Mouse (Mus musculus): ENCODE data around the gene Pax6. TPM values are rescaled to one million over a fixed set of nuclear protein-coding genes. Genes with fewer than 3 reads are reported as not detected.

Gene Pax6
- total RNA-seq, 2 experiments from 2014 or later, result 8.1 to 12.4 TPM

DNA sequence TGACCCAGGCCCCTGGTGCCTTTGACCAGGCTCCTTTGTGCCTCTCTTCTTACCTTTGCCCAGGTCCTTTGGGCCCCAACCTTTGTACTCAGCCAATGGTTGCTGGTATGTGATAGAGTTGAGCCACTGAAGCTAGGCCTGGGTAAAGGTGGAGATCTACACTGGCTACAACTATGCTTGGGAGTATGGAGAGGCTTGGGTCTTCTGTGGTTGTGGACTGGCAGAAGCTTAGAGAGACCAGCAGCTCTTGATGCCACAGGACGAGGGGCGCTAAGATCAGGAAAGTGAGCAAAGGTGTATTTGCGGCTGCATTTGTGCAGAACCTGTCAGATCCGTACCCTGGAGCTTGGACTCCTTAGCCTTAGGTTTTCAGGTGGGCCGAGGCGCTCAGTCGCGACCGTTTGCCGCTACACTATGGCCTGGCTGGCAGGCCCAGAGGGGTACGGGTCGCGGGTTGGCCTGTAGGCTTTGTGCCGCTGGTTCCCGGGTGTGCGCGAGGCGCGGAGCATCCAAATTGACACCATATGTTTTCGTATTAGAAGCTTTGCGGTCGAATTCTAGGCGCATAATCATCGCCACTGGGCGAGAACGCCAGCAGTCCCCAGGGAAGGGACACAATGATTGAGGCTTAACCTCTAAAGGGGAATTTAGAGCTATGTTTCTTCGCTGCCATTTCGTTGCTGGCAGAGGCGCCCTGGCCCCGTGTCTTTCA is 12.5 kb downstream of the Pax6 start:
- intact Hi-C loops (cut with DNase I), result no loop called here
- DNase-seq (ENCODE audit: low spot score in 2 of 2), result peak in 1 of 2 experiments; percentile 11

DNA sequence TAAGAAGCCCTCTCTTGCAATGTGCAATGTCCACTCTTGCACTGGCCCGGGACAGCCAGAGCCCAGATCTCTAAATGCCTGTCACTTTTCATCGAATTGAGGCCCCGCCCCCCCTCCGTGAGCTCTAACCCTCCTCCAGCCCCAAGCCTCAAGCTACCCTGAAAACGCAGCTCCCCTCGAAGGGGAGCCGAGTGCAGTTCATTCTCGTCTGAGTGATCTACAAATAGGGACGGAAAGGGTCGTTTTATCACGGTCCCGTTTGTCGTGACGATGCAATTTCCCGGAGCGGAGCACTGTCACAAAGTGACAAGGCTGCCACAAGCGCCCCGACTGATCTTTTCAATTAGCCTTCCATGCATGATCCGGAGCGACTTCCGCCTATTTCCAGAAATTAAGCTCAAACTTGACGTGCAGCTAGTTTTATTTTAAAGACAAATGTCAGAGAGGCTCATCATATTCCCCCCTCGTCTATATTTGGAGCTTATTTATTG is 13.4 kb downstream of the Pax6 start:
- no peak for DNase-seq (ENCODE audit: low spot score in 2 of 2)
- intact Hi-C loops (cut with DNase I), result no loop called here

DNA sequence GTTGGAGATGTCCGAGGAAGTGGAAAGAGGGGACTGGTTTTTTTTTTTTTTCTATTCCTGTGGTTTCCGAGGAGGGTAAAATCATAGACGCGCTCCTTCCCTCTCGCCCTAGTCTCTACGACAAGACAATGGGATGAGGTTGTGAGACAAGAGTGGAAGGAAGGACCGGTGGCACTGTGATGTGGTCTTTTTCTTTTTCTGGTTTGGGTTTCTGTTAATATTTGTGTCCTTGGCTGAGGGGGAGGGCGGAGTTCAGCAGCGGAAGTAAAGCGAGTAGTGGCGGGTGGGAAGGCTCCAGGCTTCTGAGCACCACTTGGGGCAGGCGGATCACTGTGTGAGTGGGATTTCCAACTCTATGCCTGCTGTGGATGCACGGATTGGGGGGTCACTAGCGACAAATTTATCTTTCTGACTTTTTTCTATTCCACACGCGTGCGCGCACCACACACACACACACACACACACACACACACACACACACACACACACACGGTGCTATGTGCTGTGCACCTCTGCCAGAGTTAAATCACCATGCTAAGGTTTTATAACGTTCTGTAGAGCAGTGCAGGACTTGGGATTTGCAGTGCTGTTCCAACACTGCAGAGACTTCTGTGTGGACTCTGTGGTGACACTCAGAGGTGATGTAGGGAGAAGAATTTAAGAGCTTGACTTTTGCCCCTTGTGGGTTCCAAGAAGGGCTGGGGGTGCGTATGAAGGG is 14.1 kb downstream of the Pax6 start:
- intact Hi-C loops (cut with DNase I), result no loop called here

DNA sequence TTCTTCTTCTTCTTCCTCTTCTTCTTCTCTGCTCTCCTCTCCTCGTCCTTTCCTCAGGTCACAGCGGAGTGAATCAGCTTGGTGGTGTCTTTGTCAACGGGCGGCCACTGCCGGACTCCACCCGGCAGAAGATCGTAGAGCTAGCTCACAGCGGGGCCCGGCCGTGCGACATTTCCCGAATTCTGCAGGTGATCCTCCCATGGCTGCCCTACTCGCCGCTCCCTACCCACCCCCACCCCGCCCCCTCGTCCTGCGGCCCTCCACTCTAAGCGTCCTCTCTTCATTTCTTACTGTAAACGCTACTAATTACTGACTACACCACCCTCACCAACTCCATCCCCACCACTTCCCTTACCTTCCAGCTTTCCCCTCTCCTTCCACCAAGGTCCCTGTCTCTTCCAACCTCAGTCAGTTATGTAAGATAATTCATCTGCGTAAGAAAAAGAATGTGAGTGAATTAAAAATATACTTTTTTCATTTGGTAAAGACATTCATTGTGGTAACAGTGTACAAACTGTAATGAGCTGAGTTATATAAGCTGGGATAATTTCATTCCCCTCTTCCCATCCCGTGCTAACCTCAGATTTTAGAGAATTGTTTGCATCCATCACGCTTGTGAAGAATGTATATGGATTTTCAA is 15.2 kb downstream of the Pax6 start:
- no peak for DNase-seq (ENCODE audit: low spot score in 2 of 2)
- intact Hi-C loops (cut with DNase I), result no loop called here

More for the DNA sequence above, 14.1 kb downstream of the Pax6 start:
- DNase-seq (ENCODE audit: low spot score in 2 of 2), result no peak

DNA sequence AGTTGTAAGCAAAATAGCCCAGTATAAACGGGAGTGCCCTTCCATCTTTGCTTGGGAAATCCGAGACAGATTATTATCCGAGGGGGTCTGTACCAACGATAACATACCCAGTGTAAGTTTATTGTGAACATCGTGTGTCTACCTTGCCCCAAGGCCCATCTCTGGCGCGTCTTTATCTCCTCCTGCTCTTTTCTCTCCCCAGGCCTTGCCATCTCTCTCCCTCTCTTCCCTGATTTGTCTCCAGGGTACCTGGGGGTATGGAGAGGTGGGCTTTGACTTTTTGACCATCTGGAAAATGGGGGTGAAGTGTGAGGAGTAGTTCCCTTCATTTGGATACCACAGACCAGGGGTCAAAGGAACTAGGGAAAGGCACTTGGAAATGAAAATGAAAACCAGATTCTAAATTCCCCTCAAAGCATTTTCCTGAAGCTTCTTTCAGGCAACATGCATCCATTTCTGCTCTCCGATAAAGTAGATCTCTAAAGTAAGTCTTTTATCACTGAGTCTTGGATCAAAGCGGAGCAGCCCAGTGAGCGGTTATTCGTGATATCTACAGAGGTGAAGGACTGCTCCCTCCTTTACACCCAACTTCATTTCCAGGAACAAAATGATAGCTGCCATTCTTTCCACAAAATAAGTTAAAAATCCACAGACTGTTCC is 16.4 kb downstream of the Pax6 start:
- no peak for DNase-seq (ENCODE audit: low spot score in 2 of 2)
- intact Hi-C loops (cut with DNase I), result loop anchor here (5.0 kb wide), 2 partner anchors 217 to 397 kb away; partner anchors contain the start of genes Elp4 and Immp1l

DNA sequence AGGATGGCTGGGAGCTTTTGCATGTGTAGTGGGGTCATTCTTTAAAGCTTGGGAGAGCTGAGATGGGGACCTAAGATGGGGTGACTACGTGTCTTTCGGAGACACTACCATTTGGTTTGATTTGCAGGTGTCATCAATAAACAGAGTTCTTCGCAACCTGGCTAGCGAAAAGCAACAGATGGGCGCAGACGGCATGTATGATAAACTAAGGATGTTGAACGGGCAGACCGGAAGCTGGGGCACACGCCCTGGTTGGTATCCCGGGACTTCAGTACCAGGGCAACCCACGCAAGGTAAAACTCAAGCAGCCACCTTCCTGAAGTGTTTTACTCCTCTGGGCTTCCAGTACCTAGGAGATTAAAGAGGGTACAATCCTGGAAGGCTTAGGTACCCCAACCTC is 17.0 kb downstream of the Pax6 start:
- DNase-seq (ENCODE audit: low spot score in 2 of 2), result no peak
- intact Hi-C loops (cut with DNase I), result loop anchor here (5.0 kb wide), 2 partner anchors 217 to 397 kb away; partner anchors contain the start of genes Elp4 and Immp1l

DNA sequence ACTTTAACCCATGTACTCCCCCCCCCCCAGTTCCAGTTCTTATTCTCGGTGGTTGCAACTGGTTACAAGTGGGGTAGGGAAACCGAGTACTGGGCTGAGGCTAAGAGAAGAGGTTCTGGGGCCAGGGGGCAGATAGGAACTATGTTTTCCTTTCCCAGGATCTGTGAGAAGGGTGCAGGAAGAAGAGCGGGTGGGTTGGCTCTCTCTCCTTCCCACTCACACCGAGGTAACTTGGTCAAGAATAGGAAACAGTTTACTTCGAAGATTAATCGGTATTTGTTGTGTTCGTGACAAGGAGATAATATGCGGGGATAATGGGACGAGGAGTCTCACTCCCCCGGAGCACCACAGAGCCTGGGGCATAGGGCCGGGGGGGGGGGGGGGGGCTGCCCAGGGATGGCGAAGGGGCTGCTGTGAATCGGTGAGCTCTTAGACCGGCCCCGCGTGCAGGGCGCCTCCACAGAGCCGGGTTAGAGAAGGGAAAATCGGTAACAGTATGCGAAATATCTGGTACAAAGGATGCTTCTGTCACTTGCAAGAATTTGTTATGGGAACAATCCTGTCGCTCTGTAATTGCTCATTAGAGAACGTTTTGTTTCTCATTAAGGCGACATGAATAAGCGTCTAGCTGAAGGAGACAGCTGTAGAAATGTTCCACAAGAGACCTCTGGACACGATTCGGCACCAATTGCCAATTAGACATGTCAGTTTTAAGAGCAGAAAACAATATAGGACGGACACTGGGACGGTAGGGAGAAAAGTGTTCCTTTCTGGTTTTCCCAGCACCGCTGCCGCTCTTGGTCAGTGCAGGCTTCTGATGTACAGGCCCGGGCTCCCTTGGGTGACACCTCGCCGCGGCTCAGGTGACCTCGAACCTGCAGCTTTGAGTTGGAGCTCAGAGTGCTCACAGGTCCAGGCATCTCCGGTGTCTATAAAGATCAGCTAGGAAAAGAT is 17.9 kb downstream of the Pax6 start:
- DNase-seq (ENCODE audit: low spot score in 2 of 2), result no peak
- intact Hi-C loops (cut with DNase I), result loop anchor here (5.0 kb wide), 2 partner anchors 216 to 396 kb away; partner anchors contain the start of genes Elp4 and Immp1l

DNA sequence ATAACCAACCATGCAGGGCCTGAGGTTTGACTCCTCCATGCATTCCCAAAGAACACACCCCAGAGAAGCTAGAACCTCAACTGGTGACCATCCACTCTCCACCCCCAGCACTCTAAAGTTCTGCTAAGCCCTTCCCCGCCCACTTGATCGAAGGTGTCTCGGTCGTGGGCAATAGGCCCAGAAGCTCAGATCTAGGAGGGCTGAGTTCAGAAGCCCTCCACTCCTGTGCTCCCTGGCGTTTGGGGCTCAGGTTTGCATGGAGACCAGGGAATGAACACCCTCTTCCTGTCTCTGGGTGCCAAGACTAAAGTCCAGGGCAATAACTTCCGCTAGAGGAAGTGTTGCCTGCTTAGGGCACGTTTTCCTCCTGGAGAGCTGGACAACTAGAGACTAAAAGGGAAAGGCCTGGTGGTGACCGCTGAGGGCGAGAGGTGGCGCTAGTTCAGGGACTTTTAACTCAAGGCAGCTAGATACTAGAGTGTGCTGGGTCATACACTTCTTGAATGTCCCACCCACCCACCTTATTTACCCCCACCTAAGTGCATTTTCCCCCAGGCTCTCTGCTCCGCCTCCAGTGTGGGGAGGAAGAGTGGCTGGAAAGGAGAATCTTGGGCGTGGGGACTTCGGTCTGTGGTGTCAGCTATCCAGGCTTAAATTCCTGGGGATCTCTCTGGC is 18.8 kb downstream of the Pax6 start:
- intact Hi-C loops (cut with DNase I), result loop anchor here (5.0 kb wide), 2 partner anchors 215 to 395 kb away; partner anchors contain the start of genes Elp4 and Immp1l
- no peak for DNase-seq (ENCODE audit: low spot score in 2 of 2)

DNA sequence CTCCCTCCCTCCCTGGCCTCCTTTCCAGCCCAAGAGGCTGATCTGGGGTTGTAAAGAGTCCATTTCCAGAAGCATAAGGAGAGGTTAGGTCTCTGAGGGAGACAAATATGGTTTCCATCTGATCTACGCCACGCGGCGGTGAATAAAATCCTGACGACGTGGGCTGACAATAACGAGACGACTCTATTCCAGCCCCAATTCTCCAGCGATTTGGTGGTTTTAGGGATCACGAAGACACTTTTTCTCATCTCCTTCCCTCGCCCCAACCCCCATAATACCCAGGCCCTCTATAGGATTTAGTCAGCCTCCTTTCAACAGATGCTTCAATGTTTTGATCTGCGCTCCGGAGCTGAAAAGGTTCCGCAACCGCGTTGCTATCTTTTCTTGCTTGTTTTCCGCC is 19.3 kb downstream of the Pax6 start:
- DNase-seq (ENCODE audit: low spot score in 2 of 2), result no peak
- intact Hi-C loops (cut with DNase I), result loop anchor here (5.0 kb wide), 2 partner anchors 214 to 394 kb away; partner anchors contain the start of genes Elp4 and Immp1l

DNA sequence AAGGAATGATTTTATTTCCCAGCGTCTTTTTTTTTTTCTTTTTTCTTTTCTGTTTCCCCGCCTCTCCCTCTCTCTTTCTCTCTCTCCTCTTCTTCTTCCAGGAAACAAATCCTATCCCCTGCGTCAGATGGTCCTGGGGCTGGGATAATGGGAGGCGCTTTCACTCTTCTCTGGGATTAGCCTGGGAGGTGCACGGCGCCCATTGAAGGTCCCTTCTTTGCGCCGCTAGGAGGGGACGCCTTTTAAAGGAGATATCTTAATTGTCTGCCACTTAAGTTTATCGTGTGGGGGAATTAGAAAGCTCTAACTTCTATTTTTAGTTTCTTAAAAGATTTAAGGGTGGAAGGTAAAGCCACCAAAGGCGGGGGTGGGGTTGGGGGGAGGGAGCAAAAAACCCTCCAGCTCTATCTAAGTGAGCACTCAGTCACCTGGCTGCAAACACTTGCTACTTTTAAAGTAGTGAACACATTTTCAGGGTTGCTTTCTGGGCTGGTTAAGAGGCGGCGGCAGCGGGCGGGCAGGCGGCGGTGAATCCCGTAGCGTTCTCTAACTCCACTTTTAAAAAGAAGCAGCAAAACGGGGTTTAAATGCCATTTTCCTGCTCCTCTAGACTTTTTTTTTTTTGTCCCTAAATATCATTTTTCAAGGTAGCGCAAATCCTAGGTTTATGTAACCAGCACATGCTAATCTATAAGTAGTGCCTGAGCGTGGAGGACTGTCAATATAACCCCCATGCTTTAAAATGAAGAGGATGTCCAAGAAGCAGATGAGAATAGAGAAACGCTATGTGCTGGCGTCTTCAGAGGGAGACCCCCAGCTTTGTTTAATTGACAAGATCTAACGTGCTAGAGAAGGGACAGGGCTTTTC is 20.0 kb downstream of the Pax6 start:
- no peak for DNase-seq (ENCODE audit: low spot score in 2 of 2)
- intact Hi-C loops (cut with DNase I), result loop anchor here (5.0 kb wide), 2 partner anchors 214 to 394 kb away; partner anchors contain the start of genes Elp4 and Immp1l

DNA sequence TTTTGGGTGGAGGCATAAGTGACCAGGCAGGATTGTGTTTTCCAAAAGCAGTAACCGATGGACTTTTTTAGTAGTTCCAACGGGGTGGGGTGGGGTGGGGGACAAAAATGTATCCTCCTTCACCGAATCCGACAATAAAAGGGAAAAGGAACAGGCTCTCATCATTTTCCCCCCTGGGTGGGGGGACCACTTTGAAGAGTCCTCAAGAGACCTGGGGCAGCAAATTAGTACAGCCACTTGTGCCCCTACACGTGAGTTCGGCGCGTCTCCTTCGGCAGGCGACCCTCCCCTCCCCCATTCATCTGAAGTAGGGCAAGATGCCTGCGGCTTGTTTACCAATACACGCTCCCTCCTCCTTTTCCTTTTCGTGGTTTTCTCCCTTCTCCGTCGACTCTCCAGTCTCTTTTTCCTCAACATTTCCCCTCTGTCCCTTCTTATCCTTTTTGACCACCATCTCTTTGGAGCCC is 20.6 kb downstream of the Pax6 start:
- intact Hi-C loops (cut with DNase I), result loop anchor here (5.0 kb wide), 2 partner anchors 213 to 393 kb away; partner anchors contain the start of genes Elp4 and Immp1l
- no peak for DNase-seq (ENCODE audit: low spot score in 2 of 2)

DNA sequence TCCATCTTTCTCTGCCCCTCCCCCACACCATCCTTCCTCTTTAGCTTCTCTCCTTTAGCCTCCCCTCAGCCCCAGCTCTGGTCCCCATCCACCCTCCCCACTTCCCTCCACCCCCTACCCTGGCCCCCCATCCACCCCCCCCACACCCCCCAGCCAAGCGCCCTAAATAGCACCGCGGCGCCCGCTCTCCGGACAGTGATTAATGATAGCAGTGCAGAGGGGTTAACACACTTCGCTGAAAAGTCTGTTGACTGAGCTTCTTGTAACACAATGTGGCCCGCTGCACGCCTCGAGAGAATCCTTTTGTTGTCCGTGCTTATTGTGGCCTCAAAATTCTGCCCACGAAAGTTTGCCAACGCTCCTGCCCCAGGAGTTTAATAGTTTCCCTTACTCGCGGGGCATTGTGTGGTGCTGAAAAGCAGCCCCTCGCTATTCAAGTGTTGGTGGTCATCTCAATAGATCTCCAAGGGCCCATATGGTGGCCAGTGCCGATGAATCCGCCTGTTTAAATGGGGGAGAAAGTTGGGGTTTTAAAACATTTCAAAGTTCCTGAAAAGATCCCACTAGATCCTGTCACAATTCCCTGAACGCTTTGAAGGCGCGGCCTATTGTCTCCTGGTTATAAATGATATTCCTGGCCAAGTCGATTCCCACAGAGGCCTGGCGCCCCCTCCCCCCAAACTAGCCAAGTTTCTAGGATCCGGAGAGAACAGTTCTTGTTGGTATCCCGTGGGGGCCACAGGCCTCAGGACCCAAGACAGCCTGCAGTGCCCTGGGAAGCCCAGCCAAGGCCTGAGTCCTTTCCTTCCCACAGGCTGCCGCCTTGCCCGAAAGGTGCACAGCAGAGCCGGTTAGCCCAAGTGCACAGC is 21.3 kb downstream of the Pax6 start:
- intact Hi-C loops (cut with DNase I), result loop anchor here (5.0 kb wide), 2 partner anchors 212 to 392 kb away; partner anchors contain the start of genes Elp4 and Immp1l
- no peak for DNase-seq (ENCODE audit: low spot score in 2 of 2)

DNA sequence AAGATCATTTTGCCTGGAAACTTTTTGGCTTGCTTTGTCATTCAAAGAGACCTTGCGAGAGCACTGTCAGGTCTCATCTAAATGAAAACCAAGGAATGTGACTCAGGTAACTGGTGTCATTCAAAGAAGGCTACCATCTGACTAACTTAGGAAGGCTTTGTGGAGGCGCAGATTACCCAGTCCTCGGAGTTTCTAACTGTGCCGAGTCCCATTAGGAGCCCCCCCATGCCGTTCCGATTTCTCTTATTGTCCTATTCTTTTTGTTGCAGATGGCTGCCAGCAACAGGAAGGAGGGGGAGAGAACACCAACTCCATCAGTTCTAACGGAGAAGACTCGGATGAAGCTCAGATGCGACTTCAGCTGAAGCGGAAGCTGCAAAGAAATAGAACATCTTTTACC is 22.6 kb downstream of the Pax6 start:
- intact Hi-C loops (cut with DNase I), result no loop called here
- no peak for DNase-seq (ENCODE audit: low spot score in 2 of 2)

DNA sequence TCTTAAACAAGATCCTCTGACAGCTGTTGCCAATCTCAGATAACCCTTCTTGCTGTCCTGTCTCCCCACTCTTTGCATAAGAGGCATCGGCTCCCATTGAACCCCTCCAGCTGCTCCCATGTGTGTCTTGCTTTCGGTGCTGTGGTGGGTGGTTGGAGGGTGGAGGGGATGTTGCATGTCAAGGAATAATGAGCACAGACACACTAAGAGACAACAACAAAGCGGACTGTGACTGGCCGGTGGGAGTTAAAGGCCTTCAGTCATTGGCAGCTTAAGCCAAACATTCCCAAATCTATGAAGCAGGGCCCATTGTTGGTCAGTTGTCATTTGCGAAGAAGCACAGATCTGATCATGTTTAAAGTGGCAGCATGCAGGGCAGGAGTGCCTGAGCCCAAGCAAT is 29.0 kb downstream of the Pax6 start:
- intact Hi-C loops (cut with DNase I), result no loop called here
- DNase-seq (ENCODE audit: low spot score in 2 of 2), result no peak

DNA sequence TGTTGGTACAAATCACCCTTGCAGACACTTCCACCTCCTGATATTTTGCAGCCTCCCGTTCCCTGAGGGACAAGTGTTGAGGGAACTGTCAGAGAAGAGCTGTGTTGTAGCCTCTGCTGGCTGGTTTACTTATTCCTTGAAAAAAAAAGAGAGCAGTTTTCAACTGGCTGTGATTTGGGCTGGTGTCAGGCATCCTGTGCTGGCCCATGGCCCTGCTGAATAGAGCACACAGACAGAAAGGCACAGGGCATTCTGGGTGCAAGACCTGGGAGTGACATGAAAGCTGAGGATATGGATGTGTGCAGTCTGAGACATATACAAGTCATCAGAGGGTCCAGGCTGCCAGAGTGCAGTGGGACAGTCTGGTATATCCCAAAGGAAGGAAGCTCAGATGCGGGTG is 29.9 kb downstream of the Pax6 start:
- intact Hi-C loops (cut with DNase I), result no loop called here

DNA sequence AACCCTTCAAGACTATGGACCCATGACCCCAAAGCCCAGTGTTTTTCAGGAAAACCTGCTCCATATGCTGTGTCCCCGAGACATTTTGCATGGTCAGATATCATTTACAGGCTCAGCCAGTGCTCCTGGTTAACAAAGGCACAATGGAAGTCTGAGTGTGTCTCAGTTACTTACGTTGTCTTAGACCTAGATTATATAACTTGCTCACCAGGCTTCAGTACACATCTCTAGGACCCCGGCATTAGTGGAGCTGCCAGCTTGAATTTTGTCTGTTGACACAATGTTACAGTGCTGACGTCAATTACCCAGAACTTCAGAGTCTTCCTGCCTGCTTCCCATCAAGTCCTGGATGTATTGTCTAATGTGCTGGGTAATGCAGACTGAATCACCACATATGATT is 33.1 kb downstream of the Pax6 start:
- DNase-seq (ENCODE audit: low spot score in 2 of 2), result no peak

More for the DNA sequence above, 29.9 kb downstream of the Pax6 start:
- no peak for DNase-seq (ENCODE audit: low spot score in 2 of 2)

More for the DNA sequence above, 33.1 kb downstream of the Pax6 start:
- intact Hi-C loops (cut with DNase I), result no loop called here
